Mouse (Mus musculus): ENCODE results near the gene Dhfr.

DNA sequence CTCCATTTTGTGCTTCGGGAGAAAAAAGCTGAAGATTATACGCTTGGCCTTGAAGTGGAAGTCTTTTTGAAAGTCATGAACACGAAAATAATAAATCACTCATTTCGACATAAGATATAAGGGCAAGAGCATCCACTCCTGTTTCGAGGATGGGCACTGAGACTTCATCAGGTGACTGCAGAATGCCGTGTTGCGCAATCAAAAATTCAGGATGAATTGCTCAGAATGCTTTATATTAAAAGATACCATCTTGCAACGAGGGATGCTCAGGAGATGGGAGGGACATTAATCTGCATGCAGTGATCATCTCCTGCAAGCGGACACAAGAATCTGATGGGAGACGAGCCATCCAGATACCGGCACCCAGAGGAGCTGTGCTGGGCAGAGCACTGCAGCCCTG is 65.1 kb downstream of the Dhfr start:
- TF ChIP-seq HCFC1 (IDR thresholded peaks at IDR 0.05; ENCODE audit: borderline replicate concordance, insufficient read depth, low read length), result no peak
- TF ChIP-seq ZNF384 (IDR thresholded peaks at IDR 0.05; ENCODE audit: low read depth, low read length), result no peak
- TF ChIP-seq CHD2 (IDR thresholded peaks at IDR 0.05; ENCODE audit: low read depth, low read length), result no peak
